Mouse (Mus musculus): ENCODE measurements around the gene Zfp62. TPM values are rescaled to one million over a fixed set of nuclear protein-coding genes. Genes with fewer than 3 reads are reported as not detected.
A peak's percentile ranks its signal among the peaks of the same experiment; 100 is the strongest.

Zfp62 gene
- total and polyA plus RNA-seq, 3 experiments: 2.2 to 40.9 (median 25.8) TPM

- no peak for DNase-seq
Measured at GRCm38 (mm10) chr11:49205080-49205590, 2.0 kb downstream of the Zfp62 start.

- no peak for DNase-seq
Measured at GRCm38 (mm10) chr11:49207495-49207894, 4.4 kb downstream of the Zfp62 start.

GRCm38 (mm10) chr11:49212577-49212976 lies 9.5 kb downstream of the Zfp62 start:
- no peak for DNase-seq

- DNase-seq: no peak
Measured at GRCm38 (mm10) chr11:49213505-49213904, 10.4 kb downstream of the Zfp62 start.

- DNase-seq: no peak
Measured at GRCm38 (mm10) chr11:49219271-49219670, 16.2 kb downstream of the Zfp62 start.

GRCm38 (mm10) chr11:49224455-49224854 lies 21.4 kb downstream of the Zfp62 start:
- no peak for DNase-seq

GRCm38 (mm10) chr11:49232781-49233180 lies 29.7 kb downstream of the Zfp62 start:
- DNase-seq: no peak

- no peak for DNase-seq
Measured at GRCm38 (mm10) chr11:49235459-49236207, 32.5 kb downstream of the Zfp62 start.

- DNase-seq: no peak
Measured at GRCm38 (mm10) chr11:49236891-49237290, 33.8 kb downstream of the Zfp62 start.

GRCm38 (mm10) chr11:49237532-49237931 lies 34.4 kb downstream of the Zfp62 start:
- no peak for DNase-seq

- no peak for DNase-seq
Measured at GRCm38 (mm10) chr11:49240310-49240709, 37.2 kb downstream of the Zfp62 start.

- DNase-seq: no peak
Measured at GRCm38 (mm10) chr11:49240874-49241273, 37.8 kb downstream of the Zfp62 start.

GRCm38 (mm10) chr11:49241471-49241870 lies 38.4 kb downstream of the Zfp62 start:
- no peak for DNase-seq

- DNase-seq: no peak
Measured at GRCm38 (mm10) chr11:49242944-49243626, 40.0 kb downstream of the Zfp62 start.

- DNase-seq: peak; percentile 97
Measured at GRCm38 (mm10) chr11:49243727-49244594, 40.9 kb downstream of the Zfp62 start, which contains the start of gene Mgat1. Gene Mgat1, plus strand, starts transcription at chr11:49244191.

GRCm38 (mm10) chr11:49244595-49244930 lies 41.5 kb downstream of the Zfp62 start:
- DNase-seq: no peak

- peak; percentile 76 for DNase-seq
Measured at GRCm38 (mm10) chr11:49245176-49245575, 42.1 kb downstream of the Zfp62 start.

- DNase-seq: peak; percentile 45
Measured at GRCm38 (mm10) chr11:49245634-49246415, 42.7 kb downstream of the Zfp62 start.

- DNase-seq: no peak
Measured at GRCm38 (mm10) chr11:49246523-49246922, 43.4 kb downstream of the Zfp62 start.

GRCm38 (mm10) chr11:49247255-49247654 lies 44.2 kb downstream of the Zfp62 start:
- DNase-seq: no peak

- peak; percentile 78 for DNase-seq
Measured at GRCm38 (mm10) chr11:49248226-49248973, 45.3 kb downstream of the Zfp62 start.

Measured in adrenal gland, adult 2 months (tissue).